Mouse (Mus musculus): Measurements from ENCODE around the gene Msln. TPM values are rescaled to one million over a fixed set of nuclear protein-coding genes. Genes with fewer than 3 reads are reported as not detected.

Gene Msln
- total RNA-seq, 2 experiments from 2014 or later: 0.66 to 0.77 TPM

- no peak for DNase-seq
These were observed 30.7 kb downstream of the Msln start for GRCm38 (mm10) chr17:25723470-25723869.

GRCm38 (mm10) chr17:25721476-25721875 is 32.7 kb downstream of the Msln start:
- DNase-seq: no peak

GRCm38 (mm10) chr17:25717691-25718090 is 36.5 kb downstream of the Msln start:
- DNase-seq: no peak

GRCm38 (mm10) chr17:25716711-25717637 is 37.2 kb downstream of the Msln start, which contains the start of gene Gng13:
Gene Gng13 (plus strand): TSS chr17:25717171.
- DNase-seq: peak in 1 of 2 experiments; percentile 28

- DNase-seq: no peak
These were observed 38.0 kb downstream of the Msln start for GRCm38 (mm10) chr17:25716130-25716529.

- no peak for DNase-seq
These were observed 38.6 kb downstream of the Msln start for GRCm38 (mm10) chr17:25715627-25716026.

GRCm38 (mm10) chr17:25711136-25711535 is 43.0 kb downstream of the Msln start:
- DNase-seq: no peak

GRCm38 (mm10) chr17:25709994-25710393 is 44.2 kb downstream of the Msln start:
- DNase-seq: no peak

- DNase-seq: no peak
These were observed 53.2 kb downstream of the Msln start for GRCm38 (mm10) chr17:25700863-25701496.

Small RNA genes within 50 kb of the gene (microRNA-seq; reads per million reads assigned to microRNA genes)
- 0 reads per million in 2 experiments for gene Gm25083
- 2.1 to 2.3 reads per million in 2 experiments for gene Mir6966

Other genes with a start within 250 kb of the Msln start
- gene Sox8, start 183.7 kb downstream of the Msln start, total RNA-seq (2021): 10 to 100 TPM; 55.1 to 57.5 TPM
- gene Lmf1, start 175.3 kb downstream of the Msln start, total RNA-seq (2021): 10 to 100 TPM; 28.3 to 28.8 TPM
- gene Gng13, start 37.2 kb downstream of the Msln start, total RNA-seq (2021): 100 to 1,000 TPM; 111 to 127 TPM
- gene Chtf18, start 27.0 kb downstream of the Msln start, total RNA-seq (2021): 1 to 10 TPM in 1 of 2 experiments, under 1 TPM in 1; 0.73 to 1.6 TPM
- gene Rpusd1, start 26.7 kb downstream of the Msln start, total RNA-seq (2021): 10 to 100 TPM; 50.0 to 52.5 TPM
- under 1 TPM in 1 of 2 experiments, not detected in 1; 0.12 TPM for gene Mslnl, start 18.3 kb downstream of the Msln start, total RNA-seq (2021)
- gene Narfl, start 19.4 kb upstream of the Msln start, total RNA-seq (2021): 10 to 100 TPM; 35.1 to 37.5 TPM
- 100 to 1,000 TPM in 1 of 2 experiments, 10 to 100 TPM in 1; 98.1 to 107 TPM for gene Haghl, start 31.3 kb upstream of the Msln start, total RNA-seq (2021)
- under 1 TPM; 0.20 to 0.25 TPM for gene Ccdc78, start 32.2 kb upstream of the Msln start, total RNA-seq (2021)
- gene Fam173a, start 38.5 kb upstream of the Msln start, total RNA-seq (2021): 10 to 100 TPM; 80.7 to 93.1 TPM
- under 1 TPM in 1 of 2 experiments, not detected in 1; 0.81 TPM for gene AC134908.4, start 41.3 kb upstream of the Msln start, total RNA-seq (2021)
- gene Metrn, start 42.8 kb upstream of the Msln start, total RNA-seq (2021): 10 to 100 TPM; 73.2 to 85.6 TPM
- 100 to 1,000 TPM; 643 to 644 TPM for gene Fbxl16, start 54.7 kb upstream of the Msln start, total RNA-seq (2021)
- 10 to 100 TPM; 25.4 to 27.3 TPM for gene Wdr24, start 69.2 kb upstream of the Msln start, total RNA-seq (2021)
- gene Jmjd8, start 74.5 kb upstream of the Msln start, total RNA-seq (2021): 10 to 100 TPM; 58.1 to 61.0 TPM
- 100 to 1,000 TPM; 163 to 164 TPM for gene Stub1, start 79.0 kb upstream of the Msln start, total RNA-seq (2021)
- gene Rhbdl1, start 82.9 kb upstream of the Msln start, total RNA-seq (2021): 10 to 100 TPM; 47.9 to 49.0 TPM
- gene Gm20683, start 87.4 kb upstream of the Msln start, total RNA-seq (2021): 10 to 100 TPM; 29.0 to 30.4 TPM
- 100 to 1,000 TPM; 102 to 103 TPM for gene Rhot2, start 90.5 kb upstream of the Msln start, total RNA-seq (2021)
- 10 to 100 TPM; 19.2 to 26.2 TPM for gene Wdr90, start 107.1 kb upstream of the Msln start, total RNA-seq (2021)
- 10 to 100 TPM; 25.4 to 28.9 TPM for gene Mcrip2, start 114.4 kb upstream of the Msln start, total RNA-seq (2021)
- 10 to 100 TPM; 36.3 to 37.7 TPM for gene Mettl26, start 120.7 kb upstream of the Msln start, total RNA-seq (2021)
- 1 to 10 TPM; 1.8 to 2.4 TPM for gene Wfikkn1, start 126.5 kb upstream of the Msln start, total RNA-seq (2021)
- 10 to 100 TPM; 49.6 to 55.5 TPM for gene Rab40c, start 165.3 kb upstream of the Msln start, total RNA-seq (2021)
- gene Pigq, start 190.6 kb upstream of the Msln start, total RNA-seq (2021): 100 to 1,000 TPM; 125 to 129 TPM
- gene Nhlrc4, start 190.6 kb upstream of the Msln start, total RNA-seq (2021): under 1 TPM; 0.17 to 0.61 TPM
- gene A930017K11Rik, start 198.2 kb upstream of the Msln start, total RNA-seq (2021): under 1 TPM; 0.95 to 0.96 TPM
- 10 to 100 TPM; 52.5 to 60.2 TPM for gene Capn15, start 231.4 kb upstream of the Msln start, total RNA-seq (2021)